Mouse (Mus musculus) right cerebral cortex, postnatal 36 days (tissue): ENCODE measurements around the gene Itch.
"Not testable (repeated sequence)": the region's sequence is repeated elsewhere in the genome, so short reads cannot be mapped to it uniquely, and the experiment has no call there.

ENCODE experiments used
- DNase-seq, 2 experiments: peaks; one replicate each; pipeline ENCODE4 v3.0.0; 2022; ENCODE audit warnings: low spot score in 2 of 2, mixed read lengths in 1 of 2

The Itch gene

GRCm38 (mm10) chr2:155142025-155142555 is 8.8 kb downstream of the Itch start:
- DNase-seq, result no peak

- not testable (repeated sequence) for DNase-seq
Measured at GRCm38 (mm10) chr2:155149296-155149695, 16.0 kb downstream of the Itch start.

- DNase-seq, result no peak
Measured at GRCm38 (mm10) chr2:155207419-155207818, 74.1 kb downstream of the Itch start.

- no peak for DNase-seq
Measured at GRCm38 (mm10) chr2:155223145-155223544, 89.8 kb downstream of the Itch start.

- no peak for DNase-seq
Measured at GRCm38 (mm10) chr2:155224721-155225120, 91.4 kb downstream of the Itch start.

- DNase-seq, result no peak
Measured at GRCm38 (mm10) chr2:155235746-155236361, 102.5 kb downstream of the Itch start.

- DNase-seq, result peak; percentile 97 to 98
Measured at GRCm38 (mm10) chr2:155236362-155236992, 103.2 kb downstream of the Itch start, which contains the start of gene Dynlrb1. Gene Dynlrb1 (plus strand): TSS chr2:155236533.

- no peak for DNase-seq
Measured at GRCm38 (mm10) chr2:155237276-155237675, 104.0 kb downstream of the Itch start.

- DNase-seq, result no peak
Measured at GRCm38 (mm10) chr2:155240915-155241314, 107.6 kb downstream of the Itch start.

- DNase-seq, result no peak
Measured at GRCm38 (mm10) chr2:155242296-155242855, 109.1 kb downstream of the Itch start.

GRCm38 (mm10) chr2:155246231-155246630 is 112.9 kb downstream of the Itch start:
- no peak for DNase-seq

- DNase-seq, result no peak
Measured at GRCm38 (mm10) chr2:155248206-155248605, 114.9 kb downstream of the Itch start.

- DNase-seq, result no peak
Measured at GRCm38 (mm10) chr2:155248718-155249117, 115.4 kb downstream of the Itch start.

- DNase-seq, result no peak
Measured at GRCm38 (mm10) chr2:155249588-155249987, 116.3 kb downstream of the Itch start.

GRCm38 (mm10) chr2:155265526-155265925 is 132.2 kb downstream of the Itch start:
- DNase-seq, result no peak

- DNase-seq, result no peak
Measured at GRCm38 (mm10) chr2:155266896-155267295, 133.6 kb downstream of the Itch start.

GRCm38 (mm10) chr2:155271957-155272356 is 138.6 kb downstream of the Itch start:
- DNase-seq, result no peak

GRCm38 (mm10) chr2:155272396-155273170 is 139.3 kb downstream of the Itch start:
- no peak for DNase-seq

- no peak for DNase-seq
Measured at GRCm38 (mm10) chr2:155273603-155274002, 140.3 kb downstream of the Itch start.

- peak; percentile 96 to 97 for DNase-seq
Measured at GRCm38 (mm10) chr2:155276195-155276594, 142.9 kb downstream of the Itch start, which contains the start of gene Map1lc3a. Gene Map1lc3a (plus strand): TSS chr2:155276297.
